Mouse (Mus musculus) splenic B cell, adult 2 months (primary cell): Measurements from ENCODE around the gene Mrgprd.

ENCODE experiments used
- DNase-seq: peaks from one replicate; pipeline ENCODE4 v3.0.0-alpha.2; 2011; ENCODE audit warnings: low read depth, low spot score
- H3K27me3 ChIP-seq: 2 replicates; pipeline ENCODE4 v1.6.1; 2012; ENCODE audit warnings: mild to moderate bottlenecking, low read length, moderate library complexity, mixed read lengths; ENCODE audit not compliant: control insufficient read depth, poor library complexity, insufficient read depth, severe bottlenecking
- H3K36me3 ChIP-seq: 2 replicates; pipeline ENCODE4 v1.6.1; 2012; ENCODE audit warnings: mild to moderate bottlenecking, low read length, moderate library complexity, mixed read lengths; ENCODE audit not compliant: control insufficient read depth, poor library complexity, insufficient read depth, severe bottlenecking

Mrgprd gene

GRCm38 (mm10) chr7:145314785-145315411 lies at the start of gene Mrgprd:
Gene Mrgprd, plus strand, starts transcription at chr7:145314835.
- DNase-seq: no peak

GRCm38 (mm10) chr7:145266011-145266410 lies 48.6 kb upstream of the Mrgprd start:
- Histone ChIP-seq H3K36me3 (peaks cover 5% of the 10 kb centered on the region; the same call in 1 of the 2 replicates), H3K27me3 (no peaks in the 10 kb centered on the region)
- DNase-seq: no peak

More at GRCm38 (mm10) chr7:145314785-145315411, at the start of gene Mrgprd:
- Histone ChIP-seq H3K36me3 (no peaks in the 10 kb centered on the region), H3K27me3 (no peaks in the 10 kb centered on the region)

GRCm38 (mm10) chr7:145268890-145269289 lies 45.7 kb upstream of the Mrgprd start:
- Histone ChIP-seq H3K27me3 (no peaks in the 10 kb centered on the region), H3K36me3 (peaks cover 5% of the 10 kb centered on the region; the same call in 1 of the 2 replicates)
- DNase-seq: no peak

- Histone ChIP-seq H3K36me3 (peaks cover 5% of the 10 kb centered on the region; the same call in 1 of the 2 replicates), H3K27me3 (no peaks in the 10 kb centered on the region)
- no peak for DNase-seq
These were observed 43.7 kb upstream of the Mrgprd start for GRCm38 (mm10) chr7:145270955-145271354.

- H3K27me3 ChIP-seq: no peaks in the 10 kb centered on the region
- H3K36me3 ChIP-seq: peaks cover 4% of the 10 kb centered on the region
- DNase-seq: no peak
These were observed 39.1 kb upstream of the Mrgprd start for GRCm38 (mm10) chr7:145275488-145275887.

- Histone ChIP-seq H3K36me3 (peaks cover 3% of the 10 kb centered on the region), H3K27me3 (no peaks in the 10 kb centered on the region)
- no peak for DNase-seq
These were observed 33.2 kb upstream of the Mrgprd start for GRCm38 (mm10) chr7:145281396-145281795.

GRCm38 (mm10) chr7:145283041-145283440 lies 31.6 kb upstream of the Mrgprd start:
- DNase-seq: peak; percentile 7
- Histone ChIP-seq H3K27me3 (no peaks in the 10 kb centered on the region), H3K36me3 (peaks cover 1% of the 10 kb centered on the region; the same call in 1 of the 2 replicates)

- H3K36me3 ChIP-seq: peaks cover 1% of the 10 kb centered on the region; the same call in 1 of the 2 replicates
- no peaks in the 10 kb centered on the region for H3K27me3 ChIP-seq
- DNase-seq: peak; percentile 93
These were observed 31.0 kb upstream of the Mrgprd start, which contains the start of gene Tpcn2 for GRCm38 (mm10) chr7:145283487-145284187. Gene Tpcn2, minus strand, starts transcription at chr7:145284011.

- Histone ChIP-seq H3K36me3 (no peaks in the 10 kb centered on the region; the same call in 1 of the 2 replicates), H3K27me3 (no peaks in the 10 kb centered on the region)
- DNase-seq: no peak
These were observed 30.3 kb upstream of the Mrgprd start for GRCm38 (mm10) chr7:145284293-145284692.

GRCm38 (mm10) chr7:145285476-145285875 lies 29.2 kb upstream of the Mrgprd start:
- no peak for DNase-seq
- Histone ChIP-seq H3K27me3 (no peaks in the 10 kb centered on the region), H3K36me3 (no peaks in the 10 kb centered on the region)

GRCm38 (mm10) chr7:145287410-145287809 lies 27.2 kb upstream of the Mrgprd start:
- Histone ChIP-seq H3K36me3 (no peaks in the 10 kb centered on the region), H3K27me3 (no peaks in the 10 kb centered on the region)
- no peak for DNase-seq

- H3K36me3 ChIP-seq: no peaks in the 10 kb centered on the region
- no peak for DNase-seq
- H3K27me3 ChIP-seq: no peaks in the 10 kb centered on the region
These were observed 25.3 kb upstream of the Mrgprd start for GRCm38 (mm10) chr7:145289302-145289701.

- Histone ChIP-seq H3K27me3 (no peaks in the 10 kb centered on the region), H3K36me3 (no peaks in the 10 kb centered on the region)
These were observed 22.8 kb upstream of the Mrgprd start for GRCm38 (mm10) chr7:145291847-145292246.

GRCm38 (mm10) chr7:145292726-145293125 lies 21.9 kb upstream of the Mrgprd start:
- H3K36me3 ChIP-seq: no peaks in the 10 kb centered on the region
- no peak for DNase-seq
- no peaks in the 10 kb centered on the region for H3K27me3 ChIP-seq

More at GRCm38 (mm10) chr7:145291847-145292246, 22.8 kb upstream of the Mrgprd start:
- no peak for DNase-seq

- Histone ChIP-seq H3K27me3 (no peaks in the 10 kb centered on the region), H3K36me3 (no peaks in the 10 kb centered on the region)
- no peak for DNase-seq
These were observed 20.8 kb upstream of the Mrgprd start for GRCm38 (mm10) chr7:145293859-145294258.
